Mouse (Mus musculus) heart, postnatal 4 days (tissue): ENCODE results near the gene Ndc1. TPM values are rescaled to one million over a fixed set of nuclear protein-coding genes. Genes with fewer than 3 reads are reported as not detected.
"Not testable (repeated sequence)": the region's sequence is repeated elsewhere in the genome, so short reads cannot be mapped to it uniquely, and the experiment has no call there.

ENCODE experiments used
- DNase-seq: peaks from one replicate; pipeline ENCODE4 v3.0.0; 2021
- total RNA-seq, 2 experiments: library from RNA; stranded (reverse); gene quantifications; 2 replicates each; pipeline ENCODE4 v1.2.3; 2021

Ndc1 gene
- total RNA-seq, 2 experiments from 2014 or later, result 23.5 to 27.3 TPM

GRCm38 (mm10) chr4:107364190-107364639, 3.4 kb upstream of the Ndc1 start:
- DNase-seq, result no peak

DNA sequence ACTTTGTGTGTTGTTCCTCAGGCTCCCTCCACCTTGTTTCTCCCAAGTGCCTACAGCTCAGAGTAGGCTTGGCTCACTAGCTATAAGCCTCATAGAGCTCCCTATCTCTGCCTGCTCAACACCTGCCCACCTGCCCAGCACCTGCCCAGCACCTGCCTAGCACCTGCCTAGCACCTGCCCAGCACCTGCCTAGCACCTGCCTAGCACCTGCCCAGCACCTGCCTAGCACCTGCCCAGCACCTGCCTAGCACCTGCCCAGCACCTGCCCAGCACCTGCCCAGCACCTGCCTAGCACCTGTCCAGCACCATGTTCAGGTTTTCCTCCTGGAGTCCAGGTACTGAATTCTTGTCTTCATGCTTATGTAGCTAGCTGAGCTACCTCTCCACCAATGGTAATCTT, 1.2 kb upstream of the Ndc1 start:
- DNase-seq, result not testable (repeated sequence)

DNA sequence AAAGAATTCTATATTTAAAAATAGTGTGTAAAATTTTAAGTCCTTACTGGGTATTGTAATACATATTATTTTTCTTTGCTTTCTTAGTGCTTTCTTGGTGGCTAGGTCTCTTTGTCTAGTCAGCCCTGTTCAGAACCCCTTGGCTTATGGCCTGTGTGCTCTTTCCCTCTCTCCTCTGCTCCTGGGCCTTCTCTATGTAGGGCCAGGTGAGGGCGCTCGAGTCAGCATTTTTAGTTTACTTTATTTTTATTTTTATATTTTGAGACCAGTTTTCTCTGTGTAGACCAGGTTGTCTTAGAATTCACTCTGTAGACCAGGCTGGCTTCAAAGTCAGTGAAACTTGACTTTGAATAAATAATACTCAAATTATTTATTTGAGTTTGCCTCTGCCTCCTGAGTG, 4.7 kb downstream of the Ndc1 start:
- DNase-seq, result no peak

GRCm38 (mm10) chr4:107374677-107375076, 7.1 kb downstream of the Ndc1 start:
- DNase-seq, result no peak

GRCm38 (mm10) chr4:107378954-107379353, 11.4 kb downstream of the Ndc1 start:
- DNase-seq, result no peak

GRCm38 (mm10) chr4:107380871-107381270, 13.3 kb downstream of the Ndc1 start:
- DNase-seq, result no peak

GRCm38 (mm10) chr4:107387038-107387437, 19.5 kb downstream of the Ndc1 start:
- no peak for DNase-seq

DNA sequence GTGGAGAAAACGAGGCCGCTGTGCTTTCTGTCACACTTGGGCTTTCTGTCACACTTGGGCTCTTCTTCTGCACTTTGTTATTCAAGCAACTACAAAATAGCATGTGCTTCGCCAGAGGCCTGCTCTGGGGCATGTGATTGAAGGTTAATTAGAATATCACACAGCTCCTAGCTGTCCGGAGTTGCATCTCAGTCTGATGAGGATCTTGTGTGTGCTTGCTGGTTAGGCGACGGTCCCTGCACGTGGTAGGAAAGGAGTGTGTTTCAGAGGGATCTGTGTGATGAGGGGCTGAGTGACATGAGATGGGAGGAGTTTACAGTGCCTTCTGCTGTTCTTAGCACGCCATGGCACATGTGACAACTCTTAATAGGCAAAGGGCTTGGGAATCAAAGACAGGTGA, 19.9 kb downstream of the Ndc1 start:
- no peak for DNase-seq

DNA sequence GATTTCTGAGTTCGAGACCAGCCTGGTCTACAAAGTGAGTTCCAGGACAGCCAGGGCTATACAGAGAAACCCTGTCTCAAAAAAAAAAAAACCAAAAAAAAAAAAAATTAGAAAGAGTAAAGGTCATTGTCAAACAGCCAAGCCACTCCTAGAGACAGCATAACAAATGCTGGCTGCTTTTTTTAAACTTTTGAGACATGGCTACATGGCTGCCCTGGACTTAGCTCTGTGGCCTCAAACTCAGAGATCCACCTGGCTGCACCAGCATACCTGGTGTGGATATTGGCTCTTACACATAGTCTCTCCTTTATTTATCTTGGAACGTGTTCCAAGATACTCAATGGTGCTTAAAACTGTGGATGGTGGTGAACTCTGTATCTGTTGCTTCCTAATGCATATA, 20.7 kb downstream of the Ndc1 start:
- no peak for DNase-seq

- no peak for DNase-seq
Observed at GRCm38 (mm10) chr4:107389345-107389744, 21.8 kb downstream of the Ndc1 start.

- no peak for DNase-seq
Observed at GRCm38 (mm10) chr4:107393771-107394170, 26.2 kb downstream of the Ndc1 start.

GRCm38 (mm10) chr4:107420202-107420601, 52.6 kb downstream of the Ndc1 start:
- no peak for DNase-seq

GRCm38 (mm10) chr4:107421711-107422110, 54.1 kb downstream of the Ndc1 start:
- no peak for DNase-seq

DNA sequence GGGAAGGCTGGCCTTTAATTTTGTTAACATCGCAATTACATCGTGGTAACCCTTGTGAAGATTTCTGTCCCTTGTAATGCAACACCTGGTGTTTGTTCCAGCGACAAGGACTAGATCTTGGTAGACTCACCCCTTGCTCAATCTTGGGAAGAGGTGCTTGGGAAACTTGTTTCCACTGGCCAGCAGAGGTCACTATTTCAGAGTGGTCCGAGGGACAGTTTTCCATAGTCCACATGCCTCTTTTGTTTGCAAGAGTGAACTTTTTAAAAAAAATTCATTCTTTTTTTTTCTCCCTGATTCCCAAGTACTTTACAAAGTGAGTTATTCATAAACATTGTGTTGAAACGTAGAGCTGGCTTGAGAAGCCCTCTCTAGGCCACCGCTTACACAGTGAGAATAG, 54.6 kb downstream of the Ndc1 start:
- DNase-seq, result peak; percentile 56

GRCm38 (mm10) chr4:107425616-107426015, 58.0 kb downstream of the Ndc1 start:
- no peak for DNase-seq

DNA sequence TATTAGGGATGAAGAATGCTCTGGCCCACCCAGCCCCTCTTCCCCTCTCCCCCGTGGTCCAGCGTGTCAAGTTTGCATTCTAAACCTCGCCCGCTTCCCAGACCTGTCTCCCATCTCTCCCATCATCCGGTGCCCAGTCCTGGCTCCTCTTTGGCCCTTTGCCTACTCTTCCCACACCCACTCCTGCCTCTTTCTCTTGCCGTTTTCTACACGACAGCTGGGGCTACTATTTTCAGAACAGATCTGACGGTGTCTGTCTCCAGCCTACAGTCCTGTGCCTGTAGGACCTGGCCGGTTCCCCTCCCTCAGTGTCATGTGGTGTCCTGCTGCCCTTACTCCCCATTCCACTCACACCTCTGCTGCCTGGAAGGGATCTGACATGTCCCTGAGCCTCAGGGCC, 59.0 kb downstream of the Ndc1 start:
- no peak for DNase-seq

- DNase-seq, result peak; percentile 49
Observed at GRCm38 (mm10) chr4:107432717-107433116, 65.1 kb downstream of the Ndc1 start.

DNA sequence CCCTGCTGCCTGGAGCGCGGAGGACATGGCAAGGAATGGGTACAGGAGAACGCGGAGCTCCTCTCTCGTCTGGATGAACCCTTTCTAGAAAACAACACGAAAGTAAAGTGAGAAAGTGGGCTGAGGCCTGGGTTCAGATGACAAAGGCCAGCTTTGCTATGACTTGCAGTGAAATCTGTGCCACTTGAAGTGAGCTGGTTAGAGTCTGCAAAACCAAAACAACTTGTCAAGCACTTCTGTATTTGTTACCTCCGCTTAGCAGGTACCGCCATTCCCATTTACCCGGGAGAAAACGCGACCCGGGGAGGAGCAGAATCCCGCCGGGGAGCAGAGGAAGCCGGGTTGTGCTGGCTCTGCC, 66.4 kb downstream of the Ndc1 start:
- DNase-seq, result no peak

GRCm38 (mm10) chr4:107434356-107435237, 67.0 kb downstream of the Ndc1 start, which contains the start of gene Glis1:
Gene Glis1 (plus strand): TSS chr4:107434591.
- DNase-seq, result peak; percentile 76

- no peak for DNase-seq
Observed at GRCm38 (mm10) chr4:107435238-107435946, 67.8 kb downstream of the Ndc1 start.

DNA sequence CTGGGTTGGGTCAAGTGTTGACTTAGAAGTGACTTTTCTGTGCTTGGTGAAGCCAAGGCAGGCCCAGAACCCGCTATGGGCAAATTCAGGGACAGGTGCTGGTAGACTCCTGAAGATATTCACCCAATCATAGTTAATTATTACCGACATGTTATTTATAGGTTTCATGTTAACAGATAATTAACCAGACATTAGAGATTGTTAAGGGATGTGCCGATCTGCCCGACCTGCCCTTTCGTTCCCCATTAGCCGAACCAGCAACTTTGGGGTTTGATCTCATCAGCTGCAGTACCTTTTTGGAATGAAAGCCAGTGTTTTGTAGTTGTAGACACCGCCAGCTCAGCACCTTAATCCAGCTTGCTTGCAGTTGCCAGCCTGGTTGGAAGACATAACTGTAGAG, 68.9 kb downstream of the Ndc1 start:
- DNase-seq, result no peak

DNA sequence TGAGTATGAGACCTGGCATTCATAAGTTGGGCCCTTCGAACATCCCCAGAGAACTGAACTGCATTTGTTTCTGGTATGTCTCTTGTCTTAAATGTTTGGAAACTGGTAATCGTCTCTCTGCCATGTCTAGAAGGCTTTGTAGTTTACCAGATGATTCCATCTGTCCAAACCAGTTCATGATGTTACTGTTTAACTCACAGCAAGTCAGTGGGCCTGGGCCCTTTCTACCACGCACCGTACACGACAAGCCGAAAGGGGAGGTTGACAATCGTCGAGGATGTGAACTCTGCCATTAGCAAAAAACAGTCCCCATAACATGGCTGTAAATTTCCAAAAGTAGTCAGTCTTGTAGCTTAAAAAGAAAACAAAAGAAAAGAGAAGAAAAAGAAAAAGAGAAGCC, 71.2 kb downstream of the Ndc1 start:
- no peak for DNase-seq

DNA sequence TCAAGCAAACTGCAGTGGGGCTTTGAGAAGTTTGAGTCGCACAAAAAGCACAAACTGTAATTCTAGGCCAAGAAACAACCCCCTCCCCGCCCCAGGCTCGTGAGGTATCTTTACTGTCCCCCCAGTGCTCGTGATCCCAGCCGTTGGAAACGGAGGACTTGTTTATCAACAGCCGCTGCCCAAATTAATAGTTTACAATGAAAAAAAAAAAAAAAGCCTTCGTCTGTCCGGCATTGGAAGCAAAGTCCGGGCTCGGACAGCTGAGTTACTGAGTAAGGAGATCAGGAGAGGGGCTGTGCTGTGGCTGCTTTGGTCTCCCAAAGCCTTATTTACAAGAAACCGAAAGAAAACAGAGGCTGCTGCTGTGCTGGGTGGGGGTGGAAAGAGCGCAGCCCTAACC, 72.7 kb downstream of the Ndc1 start:
- DNase-seq, result no peak

- DNase-seq, result no peak
Observed at GRCm38 (mm10) chr4:107442288-107442687, 74.7 kb downstream of the Ndc1 start.
